Mouse (Mus musculus) forebrain, embryonic 15.5 days (tissue): Measurements from ENCODE around the gene Prkca. TPM values are rescaled to one million over a fixed set of nuclear protein-coding genes. Genes with fewer than 3 reads are reported as not detected.

ENCODE experiments used
- ATAC-seq: fragments of 200-750 bp; cut with Nextera tagmentation; replicated peaks from 2 replicates; pipeline ENCODE4 v1.8.0; 2017; ENCODE audit warnings: mild to moderate bottlenecking, moderate TSS enrichment, moderate library complexity
- H3K27ac ChIP-seq: fragments of 300-500 bp; sonication (generic); replicated peaks from 2 replicates; pipeline ENCODE4 v1.5.1; 2015; ENCODE audit warnings: mild to moderate bottlenecking, inconsistent platforms
- H3K27me3 ChIP-seq: fragments of 300-500 bp; sonication (generic); 2 replicates; pipeline ENCODE4 v1.6.1; 2015; ENCODE audit warnings: inconsistent platforms
- H3K36me3 ChIP-seq: fragments of 300-500 bp; sonication (generic); 2 replicates; pipeline ENCODE4 v1.6.1; 2015; ENCODE audit warnings: mild to moderate bottlenecking, inconsistent platforms
- H3K4me1 ChIP-seq: fragments of 300-500 bp; sonication (generic); 2 replicates; pipeline ENCODE4 v1.6.1; 2015; ENCODE audit warnings: inconsistent platforms
- H3K4me2 ChIP-seq: fragments of 300-500 bp; sonication (generic); replicated peaks from 2 replicates; pipeline ENCODE4 v1.6.1; 2015; ENCODE audit warnings: mild to moderate bottlenecking, inconsistent platforms
- H3K4me3 ChIP-seq: fragments of 300-500 bp; sonication (generic); 2 replicates; pipeline ENCODE4 v1.5.1; 2015; ENCODE audit warnings: mild to moderate bottlenecking, inconsistent platforms
- H3K9ac ChIP-seq: fragments of 300-500 bp; sonication (generic); replicated peaks from 2 replicates; pipeline ENCODE4 v1.6.1; 2015; ENCODE audit warnings: mild to moderate bottlenecking, inconsistent platforms
- H3K9me3 ChIP-seq: fragments of 300-500 bp; sonication (generic); 2 replicates; pipeline ENCODE4 v1.6.1; 2016; ENCODE audit warnings: inconsistent platforms
- WGBS: fragments of 180-500 bp; shearing (Covaris S2); methylation state at CpG from one replicate; pipeline ENCODE4 v1.1.7; 2015; ENCODE audit warnings: mixed read lengths; 5-methylcytosine and 5-hydroxymethylcytosine counted together
- polyA plus RNA-seq: library from polyadenylated mRNA; unstranded; fragments of >200 nt; fragmentation: Nextera tagmentation; extraction: Ambion mirVana; gene quantifications from 2 replicates; pipeline ENCODE4 v1.2.1, GENCODE M21; 2015

Gene Prkca
- polyA plus RNA-seq, 1 experiment from 2014 or later, result 8.0 TPM

DNA sequence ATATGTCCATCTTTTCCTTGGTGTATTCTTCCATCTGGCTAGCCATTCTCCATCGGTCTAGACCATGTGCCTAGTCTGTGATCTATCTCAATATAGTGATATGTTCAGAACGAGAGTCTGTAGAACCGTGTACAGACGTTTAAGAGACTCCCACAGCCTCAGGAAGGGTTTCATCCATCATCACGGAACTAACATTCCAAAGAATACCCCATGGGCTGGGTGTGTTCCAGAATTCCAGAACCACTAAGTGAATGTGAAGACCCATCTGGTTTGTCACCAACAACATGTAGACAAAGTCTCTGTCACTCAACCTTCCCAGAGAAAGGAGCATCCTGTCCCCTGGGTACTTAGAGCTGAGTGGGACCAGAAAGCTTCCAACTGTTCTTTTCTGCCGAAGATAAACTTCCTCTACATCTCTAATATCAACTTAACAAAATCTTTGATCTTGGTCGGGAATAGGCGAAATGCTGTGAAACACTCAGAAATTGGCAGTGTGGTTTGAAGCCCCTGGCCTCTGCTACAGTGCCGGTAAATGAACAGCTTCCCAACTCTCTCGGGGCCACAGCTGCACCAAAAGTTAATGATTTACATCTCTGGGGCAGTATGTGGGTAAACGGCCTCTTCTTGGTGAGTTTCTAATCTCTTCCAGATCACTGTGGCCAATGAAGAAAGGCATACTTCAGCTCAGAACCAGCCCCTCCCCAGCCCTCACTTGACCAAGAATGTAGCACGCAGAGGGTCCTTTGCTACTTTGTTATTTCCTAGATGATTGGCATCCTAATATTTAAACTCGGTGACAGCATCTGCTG is 92.7 kb downstream of the Prkca start:
- Histone ChIP-seq H3K4me2 (no peak overlapping the region), H3K27ac (no peak overlapping the region), H3K9me3 (no peaks in the 10 kb centered on the region), H3K36me3 (no peaks in the 10 kb centered on the region), H3K4me3 (no peak overlapping the region), H3K4me1 (no peaks in the 10 kb centered on the region; the same call in 1 of the 2 replicates), H3K27me3 (no peaks in the 10 kb centered on the region), H3K9ac (no peak overlapping the region)
- ATAC-seq, result no peak
- 84% methylated on average over 13 of the region's 13 CpGs for WGBS

GRCm38 (mm10) chr11:108250146-108250635 is 93.5 kb downstream of the Prkca start:
- no peaks in the 10 kb centered on the region for H3K27me3 ChIP-seq
- no peak overlapping the region for H3K9ac ChIP-seq
- ATAC-seq, result no peak
- no peak overlapping the region for H3K27ac ChIP-seq
- no peak overlapping the region for H3K4me2 ChIP-seq
- WGBS, result 68% methylated on average over 1 of the region's 1 CpGs
- no peaks in the 10 kb centered on the region; the same call in 1 of the 2 replicates for H3K4me1 ChIP-seq
- no peaks in the 10 kb centered on the region for H3K9me3 ChIP-seq
- H3K4me3 ChIP-seq, result no peak overlapping the region
- H3K36me3 ChIP-seq, result no peaks in the 10 kb centered on the region

- Histone ChIP-seq H3K36me3 (no peaks in the 10 kb centered on the region), H3K9ac (no peak overlapping the region), H3K27me3 (no peaks in the 10 kb centered on the region), H3K9me3 (no peaks in the 10 kb centered on the region), H3K4me1 (no peaks in the 10 kb centered on the region; the same call in 1 of the 2 replicates), H3K4me3 (no peak overlapping the region), H3K27ac (no peak overlapping the region), H3K4me2 (no peak overlapping the region)
- no peak for ATAC-seq
- WGBS, result 60% methylated on average over 5 of the region's 5 CpGs
These were observed 94.2 kb downstream of the Prkca start for GRCm38 (mm10) chr11:108249487-108249886.

DNA sequence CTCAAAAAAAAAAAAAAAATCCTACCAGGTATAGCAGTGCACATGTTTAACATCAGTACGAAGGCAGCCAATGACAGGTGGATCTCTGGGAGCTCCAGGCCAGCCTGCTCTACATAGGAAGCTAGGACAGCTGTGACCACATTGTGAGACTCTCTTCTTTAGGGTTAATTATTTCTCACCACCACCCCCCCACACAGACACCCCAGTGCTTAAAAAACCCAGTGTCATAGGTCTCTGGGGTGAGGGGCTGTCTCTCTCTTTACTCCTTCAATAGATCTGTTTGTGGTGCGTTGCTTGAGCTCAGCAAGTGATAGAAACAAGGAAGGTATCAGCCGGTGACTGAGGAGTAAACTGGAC is 94.7 kb downstream of the Prkca start:
- Histone ChIP-seq H3K4me2 (no peak overlapping the region), H3K27me3 (no peaks in the 10 kb centered on the region), H3K4me1 (no peaks in the 10 kb centered on the region; the same call in 1 of the 2 replicates), H3K9ac (no peak overlapping the region), H3K4me3 (no peak overlapping the region), H3K9me3 (no peaks in the 10 kb centered on the region), H3K36me3 (no peaks in the 10 kb centered on the region), H3K27ac (no peak overlapping the region)
- no peak for ATAC-seq
- WGBS, result 83% methylated on average over 3 of the region's 3 CpGs

GRCm38 (mm10) chr11:108248218-108249046 is 95.3 kb downstream of the Prkca start:
- no peaks in the 10 kb centered on the region for H3K27me3 ChIP-seq
- ATAC-seq, result no peak
- H3K27ac ChIP-seq, result no peak overlapping the region
- H3K4me2 ChIP-seq, result no peak overlapping the region
- no peaks in the 10 kb centered on the region for H3K9me3 ChIP-seq
- no peak overlapping the region for H3K9ac ChIP-seq
- H3K36me3 ChIP-seq, result no peaks in the 10 kb centered on the region
- H3K4me3 ChIP-seq, result no peak overlapping the region
- 87% methylated on average over 12 of the region's 12 CpGs for WGBS
- peaks cover 3% of the 10 kb centered on the region; the same call in 1 of the 2 replicates for H3K4me1 ChIP-seq

GRCm38 (mm10) chr11:108247121-108247863 is 96.4 kb downstream of the Prkca start:
- no peaks in the 10 kb centered on the region for H3K9me3 ChIP-seq

GRCm38 (mm10) chr11:108246267-108246702 is 97.4 kb downstream of the Prkca start:
- Histone ChIP-seq H3K36me3 (no peaks in the 10 kb centered on the region), H3K27ac (no peak overlapping the region), H3K4me1 (peaks cover 3% of the 10 kb centered on the region; the same call in 1 of the 2 replicates), H3K4me3 (no peak overlapping the region), H3K4me2 (no peak overlapping the region), H3K27me3 (no peaks in the 10 kb centered on the region), H3K9ac (no peak overlapping the region), H3K9me3 (no peaks in the 10 kb centered on the region)
- no peak for ATAC-seq
- 78% methylated on average over 4 of the region's 4 CpGs for WGBS

More at GRCm38 (mm10) chr11:108247121-108247863, 96.4 kb downstream of the Prkca start:
- ATAC-seq, result no peak
- Histone ChIP-seq H3K9ac (no peak overlapping the region), H3K36me3 (no peaks in the 10 kb centered on the region), H3K27ac (no peak overlapping the region), H3K4me1 (peaks cover 3% of the 10 kb centered on the region; the same call in 1 of the 2 replicates), H3K4me2 (no peak overlapping the region), H3K27me3 (no peaks in the 10 kb centered on the region), H3K4me3 (no peak overlapping the region)
- WGBS, result 92% methylated on average over 10 of the region's 10 CpGs

DNA sequence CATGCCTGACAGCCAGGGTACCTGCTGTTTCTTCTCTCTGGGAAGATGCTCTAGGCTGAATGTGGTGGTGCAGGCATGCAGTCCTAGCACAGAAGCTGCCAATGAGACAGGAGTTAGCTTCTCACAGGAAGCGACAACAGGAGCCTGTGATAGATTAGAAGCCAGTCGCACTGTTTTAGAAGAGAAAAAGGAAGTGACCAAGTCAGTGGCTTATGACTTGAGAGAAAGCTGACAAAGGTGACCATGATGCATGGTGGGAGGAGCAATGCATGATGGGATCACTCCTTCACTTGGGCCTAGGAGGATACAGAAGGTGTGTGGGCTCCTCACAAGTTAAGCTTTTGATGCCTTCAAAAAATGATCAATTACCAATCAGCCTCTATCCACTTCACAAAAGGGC is 99.5 kb downstream of the Prkca start:
- WGBS, result 94% methylated on average over 2 of the region's 2 CpGs
- Histone ChIP-seq H3K36me3 (no peaks in the 10 kb centered on the region), H3K9me3 (no peaks in the 10 kb centered on the region), H3K9ac (no peak overlapping the region), H3K4me1 (0 out of 2 replicates have a peak, but pooled peaks cover 3% of the 10 kb centered on the region), H3K27ac (no peak overlapping the region), H3K4me3 (no peak overlapping the region), H3K4me2 (no peak overlapping the region), H3K27me3 (no peaks in the 10 kb centered on the region)
- no peak for ATAC-seq

GRCm38 (mm10) chr11:108243633-108244032 is 100.1 kb downstream of the Prkca start:
- H3K4me1 ChIP-seq, result 0 out of 2 replicates have a peak, but pooled peaks cover 3% of the 10 kb centered on the region
- no peak overlapping the region for H3K4me2 ChIP-seq
- H3K9me3 ChIP-seq, result no peaks in the 10 kb centered on the region
- no peak overlapping the region for H3K4me3 ChIP-seq
- 35% methylated on average over 2 of the region's 2 CpGs for WGBS
- no peak overlapping the region for H3K9ac ChIP-seq
- no peak overlapping the region for H3K27ac ChIP-seq
- H3K36me3 ChIP-seq, result no peaks in the 10 kb centered on the region
- no peaks in the 10 kb centered on the region for H3K27me3 ChIP-seq
- no peak for ATAC-seq

DNA sequence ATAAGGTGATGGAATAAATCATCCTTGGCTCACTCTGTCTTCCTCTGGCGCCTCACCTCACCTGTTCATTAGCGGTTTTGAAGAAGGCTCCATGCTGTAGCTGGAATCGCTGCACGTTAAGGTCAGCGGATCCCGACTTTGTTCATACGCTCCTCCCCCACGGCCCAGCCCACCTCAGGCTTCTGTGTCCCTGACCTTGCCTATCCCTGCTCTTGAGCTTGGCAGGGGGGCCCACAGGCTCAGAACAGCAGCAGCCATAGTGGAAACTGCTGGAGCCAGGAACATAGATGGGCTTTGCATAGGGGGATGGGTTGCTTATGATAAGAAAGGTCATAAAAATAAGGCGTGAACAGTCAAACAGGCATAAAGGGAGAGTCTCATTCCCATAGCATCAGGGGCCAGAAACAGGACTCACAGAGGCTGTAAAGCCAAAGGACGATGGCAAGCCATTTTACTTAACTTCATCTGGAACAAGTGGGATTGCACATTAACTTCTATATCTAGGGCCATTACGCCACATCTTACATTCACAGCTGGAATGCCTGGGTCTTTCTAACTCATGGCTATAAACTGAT is 102.7 kb downstream of the Prkca start:
- Histone ChIP-seq H3K27me3 (no peaks in the 10 kb centered on the region), H3K27ac (no peak overlapping the region), H3K9me3 (no peaks in the 10 kb centered on the region), H3K4me3 (no peak overlapping the region), H3K4me2 (no peak overlapping the region), H3K36me3 (no peaks in the 10 kb centered on the region), H3K9ac (no peak overlapping the region), H3K4me1 (peaks cover 12% of the 10 kb centered on the region; the same call in 1 of the 2 replicates)
- WGBS, result 79% methylated on average over 11 of the region's 11 CpGs
- no peak for ATAC-seq

DNA sequence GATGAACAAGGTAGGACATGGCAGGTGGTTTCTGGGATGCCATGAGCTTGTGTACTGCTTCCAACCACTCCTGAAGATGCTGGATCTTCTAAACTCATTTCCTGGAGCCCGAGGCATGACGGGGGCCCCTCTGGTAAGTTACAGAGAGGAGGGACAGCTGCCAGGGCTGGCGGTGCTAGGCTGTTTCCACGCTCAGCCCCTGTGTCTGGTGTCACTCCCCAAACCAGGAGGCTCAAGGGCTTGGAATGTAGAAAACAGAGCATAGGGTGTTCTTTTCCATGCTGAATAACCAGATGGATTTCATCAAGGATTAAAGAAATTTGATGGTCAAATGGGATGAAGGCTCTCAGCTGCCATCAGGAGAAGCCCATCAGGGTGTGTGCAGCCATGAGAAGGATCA is 104.6 kb downstream of the Prkca start:
- Histone ChIP-seq H3K4me2 (no peak overlapping the region), H3K4me1 (peaks cover 12% of the 10 kb centered on the region; the same call in 1 of the 2 replicates), H3K27me3 (no peaks in the 10 kb centered on the region), H3K9ac (no peak overlapping the region), H3K9me3 (no peaks in the 10 kb centered on the region), H3K27ac (no peak overlapping the region), H3K4me3 (no peak overlapping the region), H3K36me3 (no peaks in the 10 kb centered on the region)
- WGBS, result 93% methylated on average over 4 of the region's 4 CpGs
- ATAC-seq, result no peak
